Mouse (Mus musculus) heart, postnatal 25 days (tissue): ENCODE results near the gene Ostf1. TPM values are rescaled to one million over a fixed set of nuclear protein-coding genes. Genes with fewer than 3 reads are reported as not detected.

Experiments
- DNase-seq: peaks from one replicate; pipeline ENCODE4 v3.0.0; 2022; ENCODE audit warnings: low spot score
- intact Hi-C: fragments of 180-260 bp; cut with DNase I; formaldehyde crosslinking; loops from one replicate; pipeline ENCODE4 v1.15.1; 2025
- total RNA-seq, 2 experiments: library from RNA; stranded (reverse); gene quantifications; 2 replicates each; pipeline ENCODE4 v1.2.3; 2021

Gene Ostf1
- total RNA-seq, 2 experiments from 2014 or later, result 38.1 to 41.2 TPM

DNA sequence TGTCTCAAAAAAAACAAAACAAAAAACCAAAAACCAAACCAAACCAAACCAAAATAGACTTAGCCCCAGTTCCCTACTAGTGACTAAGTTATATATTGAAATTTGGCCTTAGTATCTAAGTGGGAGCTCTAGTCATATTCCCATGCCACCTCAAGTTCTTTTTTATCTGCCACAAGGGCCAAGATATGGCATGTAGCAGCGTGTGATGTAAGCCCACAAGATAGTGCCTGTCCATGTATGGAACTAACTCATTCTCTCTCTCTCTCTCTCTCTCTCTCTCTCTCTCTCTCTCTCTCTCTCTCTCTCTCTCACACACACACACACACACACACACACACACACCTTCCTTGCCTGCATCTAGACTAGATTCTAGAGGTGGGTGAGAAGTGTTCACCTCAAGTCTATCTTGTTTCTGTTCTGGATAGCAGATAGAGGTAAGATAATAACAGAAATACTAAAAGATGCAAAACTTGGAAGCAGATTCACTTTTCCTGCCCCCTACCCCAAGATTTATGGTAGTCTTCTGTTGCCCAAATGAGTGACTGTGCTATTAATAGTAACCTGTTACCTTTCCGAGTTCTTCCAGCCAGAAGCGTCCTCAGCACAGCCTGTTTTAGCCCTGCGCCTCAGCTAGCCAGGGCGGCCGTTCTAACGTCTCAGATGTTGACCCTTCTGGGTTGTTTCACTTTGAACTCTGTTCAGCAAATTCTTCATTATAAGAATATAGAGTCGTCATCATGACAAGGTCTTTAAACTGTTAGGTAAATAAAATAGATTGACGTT is 16.3 kb upstream of the Ostf1 start:
- intact Hi-C loops, result no loop called here
- no peak for DNase-seq

DNA sequence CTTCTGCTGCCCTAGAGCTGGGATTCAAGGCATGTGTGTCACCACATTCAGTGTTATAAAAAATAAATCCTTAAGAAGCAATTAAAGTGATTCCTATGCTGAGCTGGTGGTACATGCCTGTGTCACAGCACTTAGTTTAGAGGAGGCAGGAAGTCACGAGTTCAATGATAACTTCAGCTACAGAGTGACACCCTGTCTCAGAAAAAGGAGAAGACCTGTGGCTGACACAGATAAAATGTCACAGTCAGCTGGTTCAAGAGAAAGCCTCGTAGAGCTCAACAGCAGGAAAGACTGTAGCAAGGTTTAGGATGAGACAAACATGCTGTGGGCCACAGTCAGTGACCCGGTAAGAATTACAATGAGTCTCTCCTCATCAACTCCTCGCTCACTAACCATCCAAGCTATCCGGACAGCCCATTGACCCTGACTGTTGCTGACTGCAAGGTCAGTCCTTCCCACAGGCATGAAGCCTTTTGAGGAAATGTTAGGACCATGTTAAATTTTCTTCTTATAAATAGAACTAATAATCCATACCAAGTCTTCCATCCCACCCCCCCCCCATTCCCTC is 15.3 kb upstream of the Ostf1 start:
- intact Hi-C loops, result no loop called here
- DNase-seq, result no peak

DNA sequence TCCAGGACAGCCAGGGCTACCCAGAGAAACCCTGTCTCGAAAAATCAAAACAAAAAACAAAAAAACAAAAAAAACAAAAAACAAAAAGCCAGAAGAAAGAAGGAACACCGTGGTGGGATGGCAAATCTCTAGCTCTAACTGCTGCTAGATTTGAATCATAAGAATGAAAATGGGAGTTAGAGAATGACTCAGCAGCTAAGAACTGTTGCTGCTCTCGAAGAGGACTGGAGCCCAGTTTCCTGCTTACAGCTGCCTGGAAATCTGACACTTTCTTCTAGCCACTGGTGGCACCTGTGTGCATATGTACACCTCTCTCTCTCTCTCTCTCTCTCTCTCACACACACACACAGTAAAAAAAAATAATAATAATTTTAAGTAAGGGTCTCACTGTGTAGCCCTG is 14.8 kb upstream of the Ostf1 start:
- no peak for DNase-seq
- intact Hi-C loops, result no loop called here

DNA sequence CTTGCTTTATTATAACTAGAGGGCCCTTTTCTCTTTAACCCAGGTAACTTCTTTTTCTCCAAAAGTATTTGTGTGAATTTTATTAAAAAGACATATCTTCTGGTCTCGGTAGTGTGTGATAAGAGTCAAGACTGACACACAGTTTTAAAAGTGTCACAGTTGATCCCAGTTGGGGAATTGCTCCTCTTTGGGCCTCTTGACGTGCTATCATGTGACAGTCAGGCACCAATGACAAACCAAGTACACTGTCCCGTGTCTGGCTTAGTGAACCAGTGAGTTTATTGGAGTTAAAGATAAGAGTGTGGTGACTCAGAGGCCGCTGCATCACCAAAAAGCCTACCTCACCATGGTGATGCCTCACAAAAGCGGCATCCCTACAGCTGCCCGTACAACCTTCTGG is 12.5 kb upstream of the Ostf1 start:
- intact Hi-C loops, result no loop called here
- no peak for DNase-seq

DNA sequence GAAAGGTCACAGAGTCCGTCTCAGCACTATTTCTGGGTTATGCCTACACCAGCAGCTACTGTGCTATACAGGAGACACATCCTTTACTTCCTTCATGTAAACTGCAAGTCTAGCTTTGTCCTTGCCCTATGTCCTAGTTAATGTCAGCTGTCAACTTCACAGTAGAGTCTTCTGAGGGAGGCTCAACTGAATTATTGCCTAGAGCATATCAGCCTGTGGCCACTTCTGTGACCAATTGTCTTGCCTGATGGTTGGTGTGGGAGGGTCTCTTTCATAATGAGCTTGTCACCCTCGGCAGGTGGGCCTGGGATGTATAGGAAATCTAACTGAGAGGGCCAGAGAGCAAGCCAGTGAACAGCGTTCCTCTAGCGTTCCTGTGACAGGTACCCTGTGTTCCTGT is 11.8 kb upstream of the Ostf1 start:
- intact Hi-C loops, result no loop called here
- no peak for DNase-seq

DNA sequence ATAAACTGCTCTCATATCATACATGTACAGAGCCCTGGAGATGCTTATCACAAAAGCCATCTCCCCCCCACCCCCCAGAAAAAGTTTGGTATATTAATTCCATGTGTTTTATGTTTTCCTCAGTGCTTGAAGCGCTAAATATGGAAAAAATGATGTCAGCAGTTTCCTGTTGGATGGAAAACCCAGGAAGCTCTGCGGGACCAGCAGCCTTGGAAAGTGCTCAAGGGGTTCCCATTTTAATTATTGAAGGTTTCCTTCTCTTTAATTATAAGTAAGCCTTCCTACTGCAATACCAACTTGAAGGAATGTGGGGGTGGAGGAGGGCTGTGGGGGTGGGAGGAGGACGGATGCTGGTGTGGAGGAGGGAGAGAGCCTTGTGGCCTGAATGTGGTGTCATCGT is 9.4 kb upstream of the Ostf1 start:
- no peak for DNase-seq
- intact Hi-C loops, result no loop called here

DNA sequence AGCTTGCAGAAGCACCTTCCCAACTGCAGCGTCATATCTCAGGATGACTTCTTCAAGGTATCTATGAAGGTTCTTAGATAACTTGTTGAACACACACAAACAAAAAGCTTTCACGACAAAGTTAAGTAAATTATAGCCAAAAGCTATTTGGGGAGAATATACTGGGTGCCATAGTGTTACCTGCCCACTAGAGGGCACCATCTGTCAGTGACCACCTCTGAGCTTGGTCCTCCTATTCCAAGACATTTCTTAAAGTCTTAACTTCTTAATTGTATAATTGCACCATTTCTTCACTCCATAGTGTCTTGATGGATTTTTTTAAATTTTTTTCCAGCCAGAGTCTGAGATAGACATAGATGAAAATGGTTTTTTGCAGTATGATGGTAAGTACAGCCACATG is 7.9 kb upstream of the Ostf1 start:
- intact Hi-C loops, result loop anchor here (5.0 kb wide), 1 partner anchor 78 kb away; no protein-coding TSS in a partner anchor
- no peak for DNase-seq

DNA sequence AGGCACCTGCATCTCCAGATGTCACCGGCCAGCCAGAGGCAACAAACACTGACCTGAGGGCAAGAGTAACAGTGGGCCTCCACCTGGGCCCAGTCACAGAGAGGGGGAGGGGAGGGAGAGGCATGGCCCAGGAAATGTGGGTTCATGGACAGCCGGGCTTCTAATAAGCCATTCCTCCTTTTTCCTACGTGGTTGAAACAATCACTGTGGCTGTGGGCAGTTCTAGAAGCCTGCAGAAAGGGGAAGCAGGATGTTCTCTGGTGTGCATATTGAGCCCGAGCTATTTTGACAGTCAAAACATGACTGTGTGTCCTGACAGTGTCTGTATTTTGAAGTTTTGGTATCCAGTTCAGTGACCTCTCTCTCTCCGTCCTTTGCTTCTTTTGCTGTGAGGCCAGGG is 7.3 kb upstream of the Ostf1 start:
- intact Hi-C loops, result loop anchor here (5.0 kb wide), 1 partner anchor 78 kb away; no protein-coding TSS in a partner anchor
- no peak for DNase-seq

DNA sequence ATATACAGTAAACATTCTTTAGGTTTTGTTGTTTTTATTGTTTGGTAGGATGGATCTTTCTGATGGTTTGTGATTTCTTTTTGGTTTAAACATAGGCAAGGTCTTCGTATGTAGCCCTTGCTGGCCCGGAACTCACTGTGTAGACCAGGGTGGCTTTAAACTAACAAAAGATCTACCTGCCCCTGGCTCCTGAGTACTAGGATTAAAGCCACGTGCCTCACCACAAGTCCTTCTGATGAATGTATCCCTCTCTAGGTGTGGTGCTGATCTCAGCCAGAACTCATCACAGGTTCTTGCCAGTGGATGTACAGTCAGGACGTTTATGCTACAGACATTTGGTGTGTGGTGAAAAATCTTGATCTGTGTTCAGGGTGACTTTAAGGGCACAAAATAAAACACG is 6.3 kb upstream of the Ostf1 start:
- intact Hi-C loops, result loop anchor here (5.0 kb wide), 1 partner anchor 79 kb away; no protein-coding TSS in a partner anchor
- DNase-seq, result no peak

DNA sequence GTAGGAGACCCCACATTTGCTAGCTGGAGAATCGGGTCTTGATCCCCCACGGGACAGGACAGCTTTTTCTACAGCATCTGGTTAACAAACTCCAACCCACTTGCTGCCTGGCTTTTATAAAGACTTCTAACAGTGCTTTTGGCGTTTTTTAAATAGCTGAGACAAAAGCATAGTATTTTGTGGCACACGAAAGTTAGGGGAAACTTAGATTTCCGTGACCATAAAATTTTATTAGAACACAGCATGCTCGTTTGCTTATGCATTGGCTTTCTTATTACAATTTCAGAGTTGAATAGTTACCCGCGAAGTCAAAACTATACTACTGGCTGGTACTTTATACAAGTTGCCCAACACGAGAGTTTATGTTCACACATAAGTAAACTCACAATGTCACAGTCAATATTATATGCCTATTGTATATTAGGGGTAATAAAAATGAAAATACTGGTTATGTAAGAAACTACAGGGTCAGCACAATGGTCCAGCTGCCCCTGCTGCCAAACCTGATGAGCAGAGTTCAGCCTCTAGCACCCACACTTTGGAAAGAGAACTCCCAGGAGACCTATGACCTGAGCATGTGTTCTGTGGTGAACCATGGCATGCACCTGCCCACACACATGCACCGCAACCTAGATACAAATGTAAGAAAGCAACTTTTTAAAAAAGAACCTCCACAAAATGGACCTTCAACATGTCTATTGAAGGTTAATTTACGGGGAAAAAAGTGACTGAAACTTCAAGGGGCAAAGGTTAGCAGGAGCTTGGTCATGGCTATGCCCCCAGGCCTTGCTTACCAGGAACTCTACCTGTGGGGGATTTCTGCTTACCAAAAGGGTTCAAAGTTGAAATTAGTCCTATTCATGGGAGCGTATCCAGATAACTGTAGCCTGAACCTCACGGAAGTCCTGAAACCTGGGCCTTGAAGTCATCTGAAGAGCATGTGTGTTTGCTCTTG is 885 bp upstream of the Ostf1 start:
- intact Hi-C loops, result loop anchor here (5.0 kb wide), 2 partner anchors 40 kb away; partner anchors contain the start of gene Carnmt1
- no peak for DNase-seq

DNA sequence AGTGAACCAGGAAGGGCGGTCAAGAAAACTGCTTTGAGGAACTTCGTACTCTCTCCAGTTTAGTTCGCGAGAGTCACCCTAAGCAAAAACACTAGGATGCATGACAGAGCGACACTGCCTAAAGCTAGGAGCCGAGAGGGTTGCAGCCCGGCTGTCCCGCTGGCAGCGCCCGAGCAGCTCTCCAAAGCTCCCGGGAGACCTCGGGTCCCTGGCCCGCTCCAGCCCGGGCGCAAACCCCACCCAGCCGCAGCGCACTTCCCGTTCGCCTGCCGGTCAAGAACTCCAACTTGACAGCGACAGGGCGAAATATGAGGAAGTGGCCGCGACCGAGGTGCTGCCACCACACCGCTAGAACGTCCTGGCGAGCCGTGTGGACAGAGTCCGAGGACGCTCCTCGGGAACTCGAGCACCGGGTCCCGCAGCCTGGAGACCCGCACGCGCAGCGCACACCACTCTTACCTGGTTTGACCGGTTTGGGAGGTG is 421 bp downstream of the Ostf1 start:
- peak; percentile 68 for DNase-seq
- intact Hi-C loops, result loop anchor here (2.0 to 5.0 kb wide), 3 partner anchors 14 to 41 kb away; partner anchors contain the start of gene Carnmt1

DNA sequence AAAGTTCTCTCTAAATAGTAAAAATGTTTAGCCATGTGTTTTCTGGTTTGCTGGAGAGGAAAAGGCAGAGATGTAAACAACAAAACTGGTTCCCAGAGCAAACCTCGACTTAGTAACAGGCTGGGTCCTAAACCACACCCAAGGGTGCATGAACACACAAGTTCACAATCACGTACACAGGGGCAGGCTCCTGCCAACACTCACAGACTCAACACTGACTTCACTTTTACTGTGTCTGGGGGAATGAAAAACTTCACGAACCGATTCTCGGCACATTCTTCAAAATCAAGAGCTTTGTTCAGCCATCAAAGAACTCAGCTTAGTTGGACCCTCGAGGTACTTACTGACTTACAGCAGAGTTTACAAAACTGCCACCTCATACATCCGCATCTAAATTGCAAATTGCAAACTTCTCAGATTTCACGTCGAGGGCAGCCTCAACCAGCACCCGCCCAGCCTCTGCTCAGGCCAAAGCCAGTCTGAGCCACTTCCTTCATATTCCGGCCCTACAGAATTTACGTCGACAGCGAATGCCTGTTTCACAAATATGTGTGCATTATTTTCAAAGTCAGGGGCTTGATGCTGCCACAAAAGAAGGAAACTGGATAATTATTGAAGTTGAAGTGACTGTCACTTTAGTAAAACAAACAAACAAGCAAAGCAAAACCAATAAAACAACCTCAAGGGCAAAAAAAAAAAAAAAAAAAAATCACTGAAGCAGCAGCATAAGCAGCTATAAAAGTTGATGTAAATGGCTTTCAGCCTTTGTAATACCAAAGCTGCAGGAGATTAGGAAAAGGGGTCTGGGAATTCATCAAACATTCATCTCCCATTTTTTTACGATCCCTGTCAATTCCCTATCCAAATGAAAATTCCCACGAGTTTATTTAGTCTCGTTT is 1.2 kb downstream of the Ostf1 start:
- no peak for DNase-seq
- intact Hi-C loops, result loop anchor here (2.0 to 5.0 kb wide), 3 partner anchors 14 to 42 kb away; partner anchors contain the start of gene Carnmt1

DNA sequence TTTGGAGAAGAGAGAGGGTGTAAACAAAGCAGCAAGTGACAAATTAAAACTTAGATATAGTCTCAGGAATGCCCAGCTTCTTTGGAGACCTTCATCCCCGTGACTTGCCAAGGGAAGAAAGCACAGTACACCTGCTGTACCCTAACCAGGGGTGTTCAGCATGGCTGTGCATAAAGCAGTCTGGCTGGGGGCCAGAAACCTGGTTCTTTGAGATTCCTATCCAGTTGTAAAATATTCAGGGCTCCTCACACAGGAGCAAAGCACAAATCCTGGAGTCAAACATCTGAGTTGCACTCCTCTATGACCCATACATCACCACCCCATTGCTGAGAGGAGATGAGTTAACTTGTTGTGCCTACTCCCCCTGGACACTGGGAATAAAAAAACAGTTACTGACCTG is 2.0 kb downstream of the Ostf1 start:
- DNase-seq, result no peak
- intact Hi-C loops, result no loop called here

DNA sequence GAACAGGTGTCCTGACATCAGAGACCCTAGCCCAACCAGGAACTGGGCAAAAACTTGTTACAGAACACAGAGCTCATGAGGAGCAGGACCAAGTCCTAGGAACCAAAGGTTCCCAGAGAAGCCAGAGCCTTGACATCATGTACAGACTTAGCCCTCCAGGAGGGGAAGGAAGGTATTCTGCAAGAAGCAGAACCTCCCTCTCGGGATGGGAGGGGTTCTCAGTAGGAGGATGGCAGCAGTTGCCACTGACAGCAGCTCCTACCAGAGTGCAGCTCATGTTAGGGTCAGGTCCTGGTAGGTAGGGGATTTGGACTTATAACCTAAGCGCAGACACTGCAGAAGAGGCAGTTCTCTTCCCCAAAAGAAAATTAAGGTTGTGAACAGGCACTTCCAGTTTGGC is 7.7 kb downstream of the Ostf1 start:
- intact Hi-C loops, result no loop called here
- no peak for DNase-seq

DNA sequence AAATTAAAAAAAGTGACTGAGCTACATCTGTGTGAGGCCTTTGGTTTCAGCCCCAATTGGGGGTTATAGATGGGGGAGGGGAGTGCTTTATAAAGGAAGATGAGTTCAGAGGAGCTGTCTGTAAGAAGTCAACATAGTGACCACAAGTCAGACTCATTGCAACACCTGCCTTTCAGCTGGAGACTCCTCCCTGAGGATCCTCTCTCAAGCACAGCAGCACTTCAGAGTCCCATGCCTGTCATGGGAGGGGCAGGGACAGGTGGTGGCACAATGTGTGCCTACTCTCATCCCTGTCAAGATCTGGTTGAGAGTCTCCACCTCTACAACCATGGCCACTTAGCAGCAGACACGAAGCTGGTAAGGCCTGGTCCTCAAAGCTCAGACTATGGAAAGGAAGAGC is 11.9 kb downstream of the Ostf1 start:
- intact Hi-C loops, result no loop called here

DNA sequence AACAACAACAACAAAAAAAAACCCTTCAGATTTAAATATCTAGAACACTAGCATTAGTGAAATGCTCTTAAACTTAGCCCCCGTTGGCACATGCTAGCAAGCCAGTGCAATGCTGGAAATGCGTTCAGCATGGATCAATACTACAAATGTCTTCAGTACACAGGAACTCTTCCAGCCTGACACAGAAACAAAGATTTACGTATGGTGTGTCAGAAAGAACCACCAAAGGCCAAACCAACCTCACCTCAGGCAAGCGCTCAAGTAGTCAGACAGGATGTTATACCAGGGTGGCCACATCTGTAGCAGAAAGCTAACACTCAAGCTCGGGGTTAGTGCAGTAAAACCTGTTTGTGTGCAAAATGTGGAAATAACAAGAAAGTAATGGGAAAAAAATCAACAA is 12.6 kb downstream of the Ostf1 start:
- no peak for DNase-seq
- intact Hi-C loops, result no loop called here

More for the DNA sequence above, 11.9 kb downstream of the Ostf1 start:
- DNase-seq, result no peak

DNA sequence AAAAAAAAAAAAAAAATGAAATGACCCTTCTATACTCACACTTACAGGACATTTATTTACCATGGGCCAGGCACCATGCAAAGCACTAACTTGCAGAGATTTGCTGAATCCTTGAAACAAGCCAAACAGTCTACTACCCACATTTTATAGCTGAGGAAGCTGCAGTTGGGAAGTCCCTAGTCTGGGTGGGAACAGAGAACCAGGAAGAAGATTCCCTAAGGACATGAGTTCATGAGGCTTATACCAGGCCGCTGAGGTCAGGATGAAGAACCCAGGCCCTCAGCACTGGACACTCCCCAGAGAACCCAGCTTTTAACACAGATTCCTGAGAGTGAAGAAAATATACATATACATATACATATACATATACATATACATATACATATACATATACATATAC is 14.1 kb downstream of the Ostf1 start:
- no peak for DNase-seq
- intact Hi-C loops, result loop anchor here (2.0 kb wide), 1 partner anchor 13 kb away; the partner anchor contains the start of genes Nmrk1 and Ostf1

DNA sequence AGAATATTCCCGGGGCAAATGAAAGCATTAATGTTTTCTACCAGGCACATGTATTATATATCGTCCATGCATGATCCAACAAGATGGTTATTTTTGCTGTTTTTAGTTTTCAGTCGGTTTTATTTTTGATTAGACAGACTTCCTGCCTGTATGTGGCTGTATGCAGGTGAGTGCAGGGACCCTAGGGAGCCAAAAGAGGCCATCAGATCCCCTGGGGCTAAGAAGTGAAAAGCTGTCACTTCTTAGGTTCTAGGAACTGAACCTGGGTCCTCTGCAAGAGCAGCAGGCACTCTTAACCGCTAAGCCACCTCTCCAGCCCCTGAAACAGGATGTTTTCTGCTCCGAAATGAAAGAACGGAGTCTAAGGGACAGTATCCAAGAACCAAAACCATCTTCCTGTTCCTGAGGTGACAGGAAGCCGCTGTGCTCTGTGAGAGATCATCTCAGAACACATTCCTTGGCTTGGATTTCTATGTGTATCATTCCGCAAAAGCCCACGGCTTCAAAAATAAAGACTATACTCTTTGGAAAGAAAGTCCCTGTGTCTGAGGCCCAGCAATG is 15.9 kb downstream of the Ostf1 start:
- intact Hi-C loops, result loop anchor here (2.0 kb wide), 1 partner anchor 15 kb away; the partner anchor contains the start of genes Nmrk1 and Ostf1
- no peak for DNase-seq

DNA sequence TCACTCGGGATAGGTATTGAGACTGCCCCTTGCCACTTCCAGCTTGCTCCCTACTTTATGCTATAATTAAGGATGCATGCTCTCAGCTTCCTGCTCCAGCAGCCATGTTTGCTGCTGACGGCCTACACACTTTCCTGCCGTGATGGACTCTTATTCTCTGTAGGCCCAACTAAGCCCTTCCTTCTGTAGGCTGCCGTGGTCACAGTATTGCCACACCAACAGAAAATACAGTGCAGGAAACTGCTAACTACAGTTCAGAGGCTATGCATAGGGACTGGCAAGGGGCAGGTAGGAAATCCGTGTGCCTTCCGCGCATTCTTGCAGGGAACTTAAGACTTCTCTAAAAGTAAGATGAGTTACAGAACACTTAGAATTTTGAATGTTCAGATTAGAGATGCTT is 17.3 kb downstream of the Ostf1 start:
- DNase-seq, result no peak
- intact Hi-C loops, result no loop called here
